Mouse (Mus musculus): Measurements from ENCODE around the gene Gm28047. TPM values are rescaled to one million over a fixed set of nuclear protein-coding genes. Genes with fewer than 3 reads are reported as not detected.

Gm28047 gene
- polyA plus RNA-seq, 1 experiment from 2014 or later: not detected

- Histone ChIP-seq H3K9ac (ENCODE audit: low read depth, low read length) (no peak overlapping the region), H3K4me3 (ENCODE audit: low read depth, low read length) (no peak overlapping the region), H3K4me1 (ENCODE audit: control insufficient read depth, insufficient read depth, low read length) (no peaks in the 10 kb centered on the region), H3K36me3 (ENCODE audit: control insufficient read depth, insufficient read depth, low read length) (0 out of 2 replicates have a peak, but pooled peaks cover 5% of the 10 kb centered on the region), H3K9me3 (ENCODE audit: control insufficient read depth, low read length) (no peaks in the 10 kb centered on the region), H3K4me2 (ENCODE audit: low read depth, low read length) (no peak overlapping the region), H3K27ac (replicated peaks; ENCODE audit: low read depth, low read length) (no peak overlapping the region), H3K27me3 (replicated peaks; ENCODE audit: control insufficient read depth, insufficient read depth, low read length) (no peaks in the 10 kb centered on the region)
- 82% methylated on average over 1 of the region's 1 CpGs for WGBS
- DNase-seq (ENCODE audit: low spot score) (no peak), ATAC-seq (ENCODE audit: low read depth) (no peak)
Observed at GRCm38 (mm10) chr15:102581205-102581604, 43.7 kb downstream of the Gm28047 start.

- no peak overlapping the region for H3K9ac ChIP-seq (ENCODE audit: low read depth, low read length)
- no peaks in the 10 kb centered on the region for H3K4me1 ChIP-seq (ENCODE audit: control insufficient read depth, insufficient read depth, low read length)
- no peaks in the 10 kb centered on the region for H3K27me3 ChIP-seq (replicated peaks; ENCODE audit: control insufficient read depth, insufficient read depth, low read length)
- no peak overlapping the region for H3K4me2 ChIP-seq (ENCODE audit: low read depth, low read length)
- H3K9me3 ChIP-seq (ENCODE audit: control insufficient read depth, low read length): no peaks in the 10 kb centered on the region
- ATAC-seq (ENCODE audit: low read depth): no peak
- H3K27ac ChIP-seq (replicated peaks; ENCODE audit: low read depth, low read length): no peak overlapping the region
- H3K36me3 ChIP-seq (ENCODE audit: control insufficient read depth, insufficient read depth, low read length): 0 out of 2 replicates have a peak, but pooled peaks cover 5% of the 10 kb centered on the region
- DNase-seq (ENCODE audit: low spot score): no peak
- H3K4me3 ChIP-seq (ENCODE audit: low read depth, low read length): no peak overlapping the region
- WGBS: 93% methylated on average over 2 of the region's 2 CpGs
Observed at GRCm38 (mm10) chr15:102578351-102578750, 46.5 kb downstream of the Gm28047 start.

- no peak overlapping the region for H3K4me2 ChIP-seq (ENCODE audit: low read depth, low read length)
- no peak overlapping the region for H3K4me3 ChIP-seq (ENCODE audit: low read depth, low read length)
- H3K9me3 ChIP-seq (ENCODE audit: control insufficient read depth, low read length): no peaks in the 10 kb centered on the region
- H3K27ac ChIP-seq (replicated peaks; ENCODE audit: low read depth, low read length): no peak overlapping the region
- 0 out of 2 replicates have a peak, but pooled peaks cover 5% of the 10 kb centered on the region for H3K36me3 ChIP-seq (ENCODE audit: control insufficient read depth, insufficient read depth, low read length)
- no peaks in the 10 kb centered on the region for H3K4me1 ChIP-seq (ENCODE audit: control insufficient read depth, insufficient read depth, low read length)
- DNase-seq (ENCODE audit: low spot score) (no peak), ATAC-seq (ENCODE audit: low read depth) (no peak)
- WGBS: 77% methylated on average over 1 of the region's 1 CpGs
- H3K9ac ChIP-seq (ENCODE audit: low read depth, low read length): no peak overlapping the region
- H3K27me3 ChIP-seq (replicated peaks; ENCODE audit: control insufficient read depth, insufficient read depth, low read length): no peaks in the 10 kb centered on the region
Observed at GRCm38 (mm10) chr15:102576972-102577371, 47.9 kb downstream of the Gm28047 start.

GRCm38 (mm10) chr15:102572081-102572480 is 52.8 kb downstream of the Gm28047 start:
- no peak for DNase-seq (ENCODE audit: low spot score)
- H3K9ac ChIP-seq (ENCODE audit: low read depth, low read length): no peak overlapping the region
- no peaks in the 10 kb centered on the region for H3K4me1 ChIP-seq (ENCODE audit: control insufficient read depth, insufficient read depth, low read length)
- WGBS: 59% methylated on average over 3 of the region's 3 CpGs
- 0 out of 2 replicates have a peak, but pooled peaks cover 4% of the 10 kb centered on the region for H3K36me3 ChIP-seq (ENCODE audit: control insufficient read depth, insufficient read depth, low read length)
- no peak for ATAC-seq (ENCODE audit: low read depth)
- no peak overlapping the region for H3K27ac ChIP-seq (replicated peaks; ENCODE audit: low read depth, low read length)
- no peaks in the 10 kb centered on the region for H3K9me3 ChIP-seq (ENCODE audit: control insufficient read depth, low read length)
- H3K27me3 ChIP-seq (replicated peaks; ENCODE audit: control insufficient read depth, insufficient read depth, low read length): no peaks in the 10 kb centered on the region
- no peak overlapping the region for H3K4me2 ChIP-seq (ENCODE audit: low read depth, low read length)
- no peak overlapping the region for H3K4me3 ChIP-seq (ENCODE audit: low read depth, low read length)

GRCm38 (mm10) chr15:102567849-102568248 is 57.0 kb downstream of the Gm28047 start:
- H3K36me3 ChIP-seq (ENCODE audit: control insufficient read depth, insufficient read depth, low read length): peaks cover 9% of the 10 kb centered on the region
- no peak overlapping the region for H3K27ac ChIP-seq (replicated peaks; ENCODE audit: low read depth, low read length)
- H3K4me1 ChIP-seq (ENCODE audit: control insufficient read depth, insufficient read depth, low read length): no peaks in the 10 kb centered on the region
- no peak overlapping the region for H3K9ac ChIP-seq (ENCODE audit: low read depth, low read length)
- DNase-seq (ENCODE audit: low spot score): no peak
- WGBS: 86% methylated on average over 2 of the region's 2 CpGs
- no peaks in the 10 kb centered on the region for H3K9me3 ChIP-seq (ENCODE audit: control insufficient read depth, low read length)
- no peak overlapping the region for H3K4me3 ChIP-seq (ENCODE audit: low read depth, low read length)
- no peak for ATAC-seq (ENCODE audit: low read depth)
- no peak overlapping the region for H3K4me2 ChIP-seq (ENCODE audit: low read depth, low read length)
- H3K27me3 ChIP-seq (replicated peaks; ENCODE audit: control insufficient read depth, insufficient read depth, low read length): no peaks in the 10 kb centered on the region

- no peaks in the 10 kb centered on the region for H3K4me1 ChIP-seq (ENCODE audit: control insufficient read depth, insufficient read depth, low read length)
- H3K27ac ChIP-seq (replicated peaks; ENCODE audit: low read depth, low read length): no peak overlapping the region
- ATAC-seq (ENCODE audit: low read depth) (no peak), DNase-seq (ENCODE audit: low spot score) (no peak)
- peaks cover 18% of the 10 kb centered on the region for H3K36me3 ChIP-seq (ENCODE audit: control insufficient read depth, insufficient read depth, low read length)
- WGBS: 87% methylated on average over 5 of the region's 5 CpGs
- H3K27me3 ChIP-seq (replicated peaks; ENCODE audit: control insufficient read depth, insufficient read depth, low read length): no peaks in the 10 kb centered on the region
- H3K4me3 ChIP-seq (ENCODE audit: low read depth, low read length): no peak overlapping the region
- H3K9ac ChIP-seq (ENCODE audit: low read depth, low read length): no peak overlapping the region
- no peak overlapping the region for H3K4me2 ChIP-seq (ENCODE audit: low read depth, low read length)
- no peaks in the 10 kb centered on the region for H3K9me3 ChIP-seq (ENCODE audit: control insufficient read depth, low read length)
Observed at GRCm38 (mm10) chr15:102563681-102564080, 61.2 kb downstream of the Gm28047 start.

- ATAC-seq (ENCODE audit: low read depth) (no peak), DNase-seq (ENCODE audit: low spot score) (no peak)
- Histone ChIP-seq H3K36me3 (ENCODE audit: control insufficient read depth, insufficient read depth, low read length) (peaks cover 18% of the 10 kb centered on the region), H3K27me3 (replicated peaks; ENCODE audit: control insufficient read depth, insufficient read depth, low read length) (no peaks in the 10 kb centered on the region), H3K27ac (replicated peaks; ENCODE audit: low read depth, low read length) (no peak overlapping the region), H3K4me2 (ENCODE audit: low read depth, low read length) (no peak overlapping the region), H3K4me3 (ENCODE audit: low read depth, low read length) (no peak overlapping the region), H3K4me1 (ENCODE audit: control insufficient read depth, insufficient read depth, low read length) (no peaks in the 10 kb centered on the region), H3K9me3 (ENCODE audit: control insufficient read depth, low read length) (no peaks in the 10 kb centered on the region), H3K9ac (ENCODE audit: low read depth, low read length) (no peak overlapping the region)
- 59% methylated on average over 3 of the region's 3 CpGs for WGBS
Observed at GRCm38 (mm10) chr15:102563061-102563460, 61.8 kb downstream of the Gm28047 start.

GRCm38 (mm10) chr15:102562491-102562890 is 62.4 kb downstream of the Gm28047 start:
- Histone ChIP-seq H3K9ac (ENCODE audit: low read depth, low read length) (no peak overlapping the region), H3K9me3 (ENCODE audit: control insufficient read depth, low read length) (no peaks in the 10 kb centered on the region), H3K36me3 (ENCODE audit: control insufficient read depth, insufficient read depth, low read length) (peaks cover 18% of the 10 kb centered on the region), H3K27me3 (replicated peaks; ENCODE audit: control insufficient read depth, insufficient read depth, low read length) (no peaks in the 10 kb centered on the region), H3K4me1 (ENCODE audit: control insufficient read depth, insufficient read depth, low read length) (no peaks in the 10 kb centered on the region), H3K4me2 (ENCODE audit: low read depth, low read length) (no peak overlapping the region), H3K27ac (replicated peaks; ENCODE audit: low read depth, low read length) (no peak overlapping the region), H3K4me3 (ENCODE audit: low read depth, low read length) (no peak overlapping the region)
- ATAC-seq (ENCODE audit: low read depth): no peak
- DNase-seq (ENCODE audit: low spot score): no peak
- 92% methylated on average over 1 of the region's 1 CpGs for WGBS

- DNase-seq (ENCODE audit: low spot score): no peak
Observed at GRCm38 (mm10) chr15:102557580-102557979, 67.3 kb downstream of the Gm28047 start.

More at GRCm38 (mm10) chr15:102557580-102557979, 67.3 kb downstream of the Gm28047 start:
- H3K4me2 ChIP-seq (ENCODE audit: low read depth, low read length): no peak overlapping the region
- no peaks in the 10 kb centered on the region for H3K27me3 ChIP-seq (replicated peaks; ENCODE audit: control insufficient read depth, insufficient read depth, low read length)
- H3K36me3 ChIP-seq (ENCODE audit: control insufficient read depth, insufficient read depth, low read length): peaks cover 56% of the 10 kb centered on the region
- no peak for ATAC-seq (ENCODE audit: low read depth)
- H3K9ac ChIP-seq (ENCODE audit: low read depth, low read length): no peak overlapping the region
- H3K27ac ChIP-seq (replicated peaks; ENCODE audit: low read depth, low read length): no peak overlapping the region
- H3K4me1 ChIP-seq (ENCODE audit: control insufficient read depth, insufficient read depth, low read length): no peaks in the 10 kb centered on the region
- H3K9me3 ChIP-seq (ENCODE audit: control insufficient read depth, low read length): no peaks in the 10 kb centered on the region
- no peak overlapping the region for H3K4me3 ChIP-seq (ENCODE audit: low read depth, low read length)
